Mouse (Mus musculus) CD8-positive naive resting alpha-beta T cell, adult 2 months (primary cell): ENCODE measurements around the gene Sos1.
"Not testable (repeated sequence)": the region's sequence is repeated elsewhere in the genome, so short reads cannot be mapped to it uniquely, and the experiment has no call there.

Experiments used
- DNase-seq, 2 experiments: peaks; one replicate each; pipeline ENCODE4 v3.0.0; 2022; ENCODE audit warnings: low read depth in 2 of 2, low spot score in 2 of 2

The Sos1 gene

GRCm38 (mm10) chr17:80426171-80426570, 54.1 kb downstream of the Sos1 start:
- DNase-seq: no peak

GRCm38 (mm10) chr17:80420998-80421397, 59.3 kb downstream of the Sos1 start:
- DNase-seq: no peak

DNA sequence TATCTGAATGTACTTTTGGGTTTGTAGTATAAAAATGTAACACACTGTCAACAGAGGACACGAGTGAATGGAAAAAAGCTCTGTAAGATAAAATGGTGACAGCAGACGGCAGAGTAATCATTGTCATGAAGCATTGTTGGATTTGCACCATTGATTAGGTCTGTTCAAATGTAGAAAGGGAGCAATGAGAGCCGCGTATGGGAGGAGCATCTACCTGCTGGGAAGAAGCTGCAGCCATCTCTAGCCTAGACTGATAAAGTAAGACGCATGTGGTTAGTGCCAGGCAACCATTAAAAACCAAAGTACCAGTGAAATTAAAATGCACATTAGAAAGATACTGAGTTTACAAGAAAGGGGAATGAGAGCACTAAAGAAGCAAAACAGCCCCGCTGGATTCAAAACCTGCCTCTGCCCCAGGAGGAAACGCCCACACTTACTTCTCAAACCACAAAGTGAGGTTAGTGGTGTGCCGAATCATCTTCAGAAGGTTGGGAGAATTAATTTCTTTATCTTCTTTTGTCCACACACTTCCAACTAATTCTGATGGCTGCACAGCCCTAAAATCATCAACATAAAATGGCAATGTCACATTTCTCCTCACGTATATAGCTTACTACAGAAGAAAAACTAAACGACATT, 61.6 kb downstream of the Sos1 start:
- DNase-seq: peak in 1 of 2 experiments; percentile 15

GRCm38 (mm10) chr17:80411182-80411581, 69.1 kb downstream of the Sos1 start:
- DNase-seq: no peak

GRCm38 (mm10) chr17:80398243-80398642, 82.0 kb downstream of the Sos1 start:
- no peak for DNase-seq

GRCm38 (mm10) chr17:80391423-80392403, 88.5 kb downstream of the Sos1 start:
- peak; percentile 64 to 76 for DNase-seq

- DNase-seq: no peak
Measured at GRCm38 (mm10) chr17:80390024-80390423, 90.2 kb downstream of the Sos1 start.

GRCm38 (mm10) chr17:80385671-80386070, 94.6 kb downstream of the Sos1 start:
- DNase-seq: no peak

DNA sequence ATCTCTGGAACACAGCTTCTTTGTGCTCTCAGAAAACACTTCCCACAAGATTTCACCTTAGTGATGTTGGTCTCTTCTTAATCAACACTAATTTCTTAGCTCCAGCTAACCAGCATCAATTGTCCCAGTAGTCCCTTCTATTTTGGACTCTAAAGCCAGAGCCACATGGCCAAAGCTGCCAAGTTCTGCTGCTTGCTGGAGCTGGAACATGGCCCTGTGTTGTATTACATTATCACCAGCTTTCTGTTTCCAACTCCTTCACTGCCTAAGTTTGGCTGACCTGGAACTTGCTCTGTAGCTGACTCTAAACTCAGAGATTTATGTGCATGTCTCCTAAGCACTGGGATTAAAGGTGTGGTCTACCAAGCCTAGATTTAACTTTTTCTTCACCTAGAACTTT, 101.9 kb downstream of the Sos1 start:
- not testable (repeated sequence) for DNase-seq

- no peak for DNase-seq
Measured at GRCm38 (mm10) chr17:80373726-80374096, 106.5 kb downstream of the Sos1 start.

DNA sequence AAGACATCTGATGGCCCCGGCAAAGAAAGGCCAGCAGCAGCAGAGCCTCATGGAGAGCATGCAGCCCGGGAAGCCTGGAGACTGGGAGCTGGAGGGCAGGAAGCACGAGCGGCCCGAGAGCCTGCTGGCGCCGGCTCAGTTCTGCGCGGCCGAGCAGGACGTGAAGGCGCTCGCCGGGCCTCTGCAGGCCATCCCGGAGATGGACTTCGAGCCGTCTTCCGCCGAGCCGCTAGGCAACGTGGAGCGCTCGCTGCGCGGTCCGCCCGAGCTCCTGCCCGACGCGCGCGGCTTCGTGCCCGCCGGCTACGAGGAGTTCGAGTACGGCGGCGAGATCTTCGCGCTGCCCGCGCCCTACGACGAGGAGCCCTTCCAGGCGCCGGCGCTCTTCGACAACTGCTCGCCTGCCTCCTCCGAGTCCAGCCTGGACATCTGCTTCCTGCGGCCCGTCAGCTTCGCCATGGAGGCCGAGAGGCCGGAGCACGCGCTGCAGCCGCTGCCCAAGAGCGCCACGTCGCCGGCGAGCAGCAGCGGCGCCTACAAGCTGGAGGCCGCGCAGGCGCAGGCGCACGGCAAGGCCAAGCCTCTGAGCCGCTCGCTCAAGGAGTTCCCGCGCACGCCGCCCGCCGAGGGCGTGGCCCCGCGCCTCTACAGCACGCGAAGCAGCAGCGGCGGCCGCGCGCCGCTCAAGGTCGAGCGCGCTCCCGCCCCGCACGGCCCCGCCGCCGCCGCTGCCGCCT, 107.1 kb downstream of the Sos1 start, which contains the start of gene Gm10190:
Gene Gm10190, minus strand, starts transcription at position 553 of the 737 bp plus-strand sequence.
- peak; percentile 78 to 79 for DNase-seq

GRCm38 (mm10) chr17:80368606-80369005, 111.6 kb downstream of the Sos1 start:
- DNase-seq: no peak

DNA sequence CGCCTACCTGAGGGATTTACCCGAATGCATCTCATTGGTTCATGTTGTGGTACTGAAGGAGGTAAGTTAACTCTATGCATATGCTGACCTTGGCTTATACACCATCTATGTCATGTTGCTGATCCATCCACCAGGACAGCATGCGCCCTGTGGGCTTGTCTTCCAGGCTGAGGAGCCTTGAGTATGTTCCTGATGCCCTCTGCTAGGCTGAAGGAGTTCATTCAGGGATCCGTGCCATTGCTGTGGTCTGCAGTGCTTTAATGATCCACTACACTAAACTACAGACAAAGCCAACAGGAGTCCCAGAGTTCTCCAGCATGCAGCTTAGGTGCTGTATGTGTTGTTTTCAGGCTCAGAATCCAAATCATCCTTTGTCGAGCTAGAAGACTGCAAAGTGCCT, 113.0 kb downstream of the Sos1 start:
- no peak for DNase-seq

DNA sequence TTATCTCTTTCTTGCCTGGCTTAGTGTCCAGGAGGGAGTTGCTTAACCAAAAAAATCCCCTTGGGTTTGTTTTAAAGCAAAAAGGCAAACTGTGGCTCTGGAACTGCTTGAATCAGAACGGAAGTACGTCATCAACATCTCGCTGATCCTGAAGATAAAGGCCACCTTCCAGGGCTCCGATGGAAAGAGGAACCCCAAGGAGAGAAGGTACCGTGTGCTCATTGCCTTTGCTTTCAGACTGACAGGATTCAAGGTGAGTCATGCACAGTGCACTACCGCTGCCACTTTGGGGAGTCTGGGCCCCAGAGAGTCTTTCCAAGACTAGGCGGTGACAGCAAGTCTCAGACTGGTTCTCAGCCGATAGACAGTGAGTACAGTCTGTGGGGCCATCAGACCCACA, 120.0 kb downstream of the Sos1 start:
- DNase-seq: no peak

DNA sequence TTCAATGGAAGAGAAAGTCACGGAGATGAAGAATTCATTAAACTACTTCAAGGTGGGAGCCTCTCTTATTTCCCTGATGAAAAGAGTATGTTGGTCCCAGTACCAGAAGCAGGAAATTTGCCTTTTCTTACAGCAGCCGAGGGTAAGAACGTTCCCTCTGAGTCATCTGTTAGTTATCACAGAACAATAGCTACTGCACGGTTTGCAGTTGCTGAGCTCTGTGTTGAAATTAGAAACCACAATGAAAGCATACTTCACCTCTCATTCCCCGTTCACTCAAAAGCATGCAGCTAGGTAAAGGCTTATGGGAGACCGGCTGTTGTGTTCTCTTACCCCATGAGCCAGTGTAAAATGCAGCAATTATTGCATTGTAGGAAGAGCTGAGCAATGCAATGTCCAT, 133.0 kb downstream of the Sos1 start:
- DNase-seq: no peak

DNA sequence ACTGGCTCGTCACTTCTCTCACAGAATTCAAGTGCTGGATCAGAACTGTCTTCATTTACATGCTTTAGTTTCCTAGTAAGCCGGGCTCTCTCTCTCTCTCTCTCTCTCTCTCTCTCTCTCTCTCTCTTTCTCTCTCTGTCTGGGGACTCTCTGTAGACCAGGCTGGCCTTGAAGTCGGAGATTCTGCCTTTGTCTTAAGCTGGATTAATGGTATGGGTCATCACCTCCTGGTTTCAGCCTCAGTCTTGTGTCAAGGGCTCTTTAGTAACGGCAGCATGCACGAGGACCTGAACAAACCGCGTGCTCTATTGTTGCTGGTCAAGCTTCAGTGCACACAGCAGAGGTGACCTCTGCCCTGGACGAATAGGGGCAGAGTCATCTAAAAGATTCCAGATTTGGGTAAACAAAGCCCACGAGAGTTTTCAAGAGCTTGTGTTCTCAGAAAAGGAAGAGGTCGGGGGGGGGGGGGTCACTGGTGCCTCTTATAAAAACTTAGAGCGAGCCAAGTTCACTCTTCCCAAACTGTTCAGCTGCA, 133.6 kb downstream of the Sos1 start:
- DNase-seq: no peak

GRCm38 (mm10) chr17:80345277-80345676, 135.0 kb downstream of the Sos1 start:
- no peak for DNase-seq
